Mouse (Mus musculus) brain, embryonic 14.5 days (tissue): ENCODE results near the gene Il13ra1. TPM values are rescaled to one million over a fixed set of nuclear protein-coding genes. Genes with fewer than 3 reads are reported as not detected.

Experiments
- DNase-seq: peaks from one replicate; pipeline ENCODE4 v3.0.0-alpha.2; 2011; ENCODE audit warnings: low read depth
- CTCF ChIP-seq: fragments of 200-500 bp; IDR thresholded peaks from 2 replicates; pipeline ENCODE4 v1.5.1; 2012; ENCODE audit warnings: inconsistent platforms, mild to moderate bottlenecking, moderate library complexity, borderline replicate concordance; ENCODE audit not compliant: insufficient read depth, insufficient read length; ENCODE audit errors: extremely low read depth
- POLR2A ChIP-seq: fragments of 200-500 bp; IDR thresholded peaks from 2 replicates; pipeline ENCODE4 v1.6.1; 2012; ENCODE audit warnings: mild to moderate bottlenecking, inconsistent platforms, borderline replicate concordance; ENCODE audit not compliant: poor library complexity, insufficient read depth, insufficient read length, severe bottlenecking; ENCODE audit errors: extremely low read depth
- polyA plus RNA-seq: library from polyadenylated mRNA; depleted of rRNA; stranded (reverse); fragments of >200 nt; gene quantifications from 2 replicates; pipeline ENCODE4 v1.2.3, GENCODE M21; 2012; rRNA removed

The Il13ra1 gene
- 2.6 and 3.7 TPM in 2 replicates for polyA plus RNA-seq

- TF ChIP-seq CTCF, result no peak
- TF ChIP-seq POLR2A, result no peak
- peak; percentile 33 for DNase-seq
These were observed at the start of gene Il13ra1 for GRCm38 (mm10) chrX:36111622-36112421. TSS of gene Il13ra1 (plus strand) at chrX:36112110.

GRCm38 (mm10) chrX:36073997-36074396 lies 37.9 kb upstream of the Il13ra1 start:
- TF ChIP-seq POLR2A (no peak), CTCF (no peak)
- DNase-seq, result peak; percentile 6

- no peak for TF ChIP-seq CTCF
- TF ChIP-seq POLR2A, result no peak
- DNase-seq, result no peak
These were observed 34.7 kb upstream of the Il13ra1 start for GRCm38 (mm10) chrX:36077164-36077563.

GRCm38 (mm10) chrX:36082917-36083316 lies 29.0 kb upstream of the Il13ra1 start:
- DNase-seq, result no peak
- TF ChIP-seq POLR2A (no peak), CTCF (no peak)

GRCm38 (mm10) chrX:36088464-36089256 lies 23.2 kb upstream of the Il13ra1 start:
- DNase-seq, result no peak
- TF ChIP-seq CTCF, result no peak
- no peak for TF ChIP-seq POLR2A

- no peak for TF ChIP-seq CTCF
- no peak for TF ChIP-seq POLR2A
- no peak for DNase-seq
These were observed 11.0 kb upstream of the Il13ra1 start for GRCm38 (mm10) chrX:36100883-36101282.

GRCm38 (mm10) chrX:36101318-36101717 lies 10.6 kb upstream of the Il13ra1 start:
- TF ChIP-seq POLR2A (no peak), CTCF (no peak)
- DNase-seq, result no peak

GRCm38 (mm10) chrX:36108601-36109000 lies 3.3 kb upstream of the Il13ra1 start:
- DNase-seq, result no peak
- TF ChIP-seq CTCF (no peak), POLR2A (no peak)

- DNase-seq, result no peak
- TF ChIP-seq POLR2A (no peak), CTCF (no peak)
These were observed 476 bp downstream of the Il13ra1 start for GRCm38 (mm10) chrX:36112422-36112750.

- DNase-seq, result no peak
- TF ChIP-seq POLR2A (no peak), CTCF (no peak)
These were observed 3.3 kb downstream of the Il13ra1 start for GRCm38 (mm10) chrX:36115171-36115570.

GRCm38 (mm10) chrX:36129037-36129770 lies 17.3 kb downstream of the Il13ra1 start:
- no peak for DNase-seq
- TF ChIP-seq CTCF, result no peak
- no peak for TF ChIP-seq POLR2A
